Mouse (Mus musculus): ENCODE measurements around the gene Rnf208.

Gene Rnf208

GRCm38 (mm10) chr2:25242101-25242506 lies at the start of gene Rnf208, which contains the start of gene Cysrt1:
Gene Rnf208 (plus strand): TSS chr2:25242255.
Gene Cysrt1 (minus strand): TSS chr2:25242452.
- DNase-seq (ENCODE audit: low spot score): no peak

- DNase-seq (ENCODE audit: low spot score): peak; percentile 91
Measured at GRCm38 (mm10) chr2:25193330-25193770, 48.7 kb upstream of the Rnf208 start.

- DNase-seq (ENCODE audit: low spot score): no peak
Measured at GRCm38 (mm10) chr2:25194006-25194405, 48.0 kb upstream of the Rnf208 start.

- DNase-seq (ENCODE audit: low spot score): no peak
Measured at GRCm38 (mm10) chr2:25194486-25195171, 47.4 kb upstream of the Rnf208 start.

GRCm38 (mm10) chr2:25195211-25196156 lies 46.6 kb upstream of the Rnf208 start:
- DNase-seq (ENCODE audit: low spot score): no peak

GRCm38 (mm10) chr2:25196172-25196954 lies 45.7 kb upstream of the Rnf208 start, which contains the start of gene Tor4a:
Gene Tor4a (minus strand): TSS chr2:25196886.
- peak; percentile 47 for DNase-seq (ENCODE audit: low spot score)

GRCm38 (mm10) chr2:25197191-25197590 lies 44.9 kb upstream of the Rnf208 start:
- peak; percentile 71 for DNase-seq (ENCODE audit: low spot score)

GRCm38 (mm10) chr2:25197946-25198345 lies 44.1 kb upstream of the Rnf208 start:
- DNase-seq (ENCODE audit: low spot score): peak; percentile 70

- no peak for DNase-seq (ENCODE audit: low spot score)
Measured at GRCm38 (mm10) chr2:25200631-25201030, 41.4 kb upstream of the Rnf208 start.

- no peak for DNase-seq (ENCODE audit: low spot score)
Measured at GRCm38 (mm10) chr2:25203631-25204214, 38.3 kb upstream of the Rnf208 start.

GRCm38 (mm10) chr2:25207593-25207992 lies 34.5 kb upstream of the Rnf208 start:
- DNase-seq (ENCODE audit: low spot score): no peak

GRCm38 (mm10) chr2:25210686-25211085 lies 31.4 kb upstream of the Rnf208 start:
- no peak for DNase-seq (ENCODE audit: low spot score)

GRCm38 (mm10) chr2:25211121-25211670 lies 30.9 kb upstream of the Rnf208 start, which contains the start of gene Nelfb:
Gene Nelfb (minus strand): TSS chr2:25211489.
- DNase-seq (ENCODE audit: low spot score): peak; percentile 91

- DNase-seq (ENCODE audit: low spot score): no peak
Measured at GRCm38 (mm10) chr2:25213266-25213865, 28.7 kb upstream of the Rnf208 start.

GRCm38 (mm10) chr2:25214444-25214843 lies 27.6 kb upstream of the Rnf208 start, which contains the start of gene Stpg3:
Gene Stpg3 (minus strand): TSS chr2:25214637.
- DNase-seq (ENCODE audit: low spot score): no peak

GRCm38 (mm10) chr2:25217666-25218065 lies 24.4 kb upstream of the Rnf208 start:
- no peak for DNase-seq (ENCODE audit: low spot score)

GRCm38 (mm10) chr2:25218445-25218844 lies 23.6 kb upstream of the Rnf208 start, which contains the start of gene Fam166a:
Gene Fam166a (plus strand): TSS chr2:25218745.
- DNase-seq (ENCODE audit: low spot score): no peak

- no peak for DNase-seq (ENCODE audit: low spot score)
Measured at GRCm38 (mm10) chr2:25221331-25221772, 20.7 kb upstream of the Rnf208 start.

GRCm38 (mm10) chr2:25223681-25224491 lies 18.2 kb upstream of the Rnf208 start:
- peak; percentile 67 for DNase-seq (ENCODE audit: low spot score)

GRCm38 (mm10) chr2:25224492-25224765 lies 17.6 kb upstream of the Rnf208 start, which contains the start of gene Tubb4b:
Gene Tubb4b (minus strand): TSS chr2:25224702.
- no peak for DNase-seq (ENCODE audit: low spot score)

All from adipocyte (in vitro differentiated cells).